Comparison of ENCODE assay signal across 13 mouse cellular contexts in the genomic region with DNA sequence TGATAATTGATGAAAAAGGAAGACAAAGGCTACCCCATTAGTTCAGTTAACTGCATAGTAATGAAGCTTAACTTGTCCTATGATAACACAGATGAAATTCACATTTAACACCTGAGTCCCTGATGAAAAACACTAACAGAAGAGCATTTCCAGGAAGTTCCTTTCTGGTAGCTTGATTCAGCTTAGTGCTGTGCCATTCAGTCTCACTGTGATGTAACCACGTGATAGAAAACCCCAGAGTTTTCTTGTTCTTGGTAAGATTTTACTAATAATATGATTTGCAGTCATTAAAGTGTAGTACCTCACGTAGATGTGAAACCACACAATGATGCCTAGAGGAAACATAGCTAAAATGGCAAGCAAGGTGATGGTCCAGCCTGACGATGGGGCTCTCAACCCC.
"Had no signal": no experiment of that assay in that cellular context is flagged by ENCODE, and none has a peak within 500 bp of the region (broad histone marks: within the 10 kb centered on the region; RNA-seq: fewer than 3 reads in every experiment).

No protein-coding gene starts in this region.

- DNase-seq: lung, adult 18-20 months; lung, embryonic 14.5 days; lung, postnatal 10 days; lung, postnatal 4 days; midbrain, embryonic 14.5 days; retina, postnatal 1 day; right cerebral cortex, adult 18-20 months; right cerebral cortex, postnatal 25 days; right cerebral cortex, postnatal 4 days; spleen, adult 18-20 months; thymus, adult 18-20 months; thymus, postnatal 14 days; thymus, postnatal 36 days had no signal
